Mouse (Mus musculus): ENCODE data around the gene Mbtps2.

- TF ChIP-seq MAZ (IDR thresholded peaks at IDR 0.05; ENCODE audit: low read depth, low read length) (no peak), MAFK (IDR thresholded peaks at IDR 0.05; ENCODE audit: insufficient replicate concordance, low read length) (no peak)
Observed at GRCm38 (mm10) chrX:157644300-157644699, 45.8 kb upstream of the Mbtps2 start.
